Mouse (Mus musculus) liver, embryonic 14.5 days (tissue): ENCODE data around the gene Ren1. TPM values are rescaled to one million over a fixed set of nuclear protein-coding genes. Genes with fewer than 3 reads are reported as not detected.

Source experiments
- ATAC-seq: fragments of 200-750 bp; cut with Nextera tagmentation; 2 replicates; pipeline ENCODE4 v1.8.0; 2017; ENCODE audit warnings: moderate number of reproducible peaks, mild to moderate bottlenecking, moderate library complexity; ENCODE audit not compliant: insufficient read depth
- DNase-seq, 3 experiments: peaks; one replicate each; pipeline ENCODE4 v3.0.0-alpha.2; 2012 to 2013; ENCODE audit warnings: low read depth in 3 of 3, low spot score in 3 of 3
- H3K27ac ChIP-seq: fragments of 300-500 bp; sonication (generic); 2 replicates; pipeline ENCODE4 v1.5.1; 2014; ENCODE audit warnings: moderate library complexity, mild to moderate bottlenecking, control low read depth, inconsistent platforms
- H3K27me3 ChIP-seq: fragments of 300-500 bp; sonication (generic); 2 replicates; pipeline ENCODE4 v1.6.1; 2014; ENCODE audit warnings: mild to moderate bottlenecking, low read length, moderate library complexity; ENCODE audit not compliant: control insufficient read depth, insufficient read depth
- H3K36me3 ChIP-seq: fragments of 300-500 bp; sonication (generic); replicated peaks from 2 replicates; pipeline ENCODE4 v1.6.1; 2014; ENCODE audit warnings: low read depth; ENCODE audit not compliant: control insufficient read depth, insufficient read depth
- H3K4me1 ChIP-seq, 2 experiments: fragments of 200-500 bp in 1 of 2; fragments of 300-500 bp in 1 of 2; sonication (generic) in 1 of 2; replicated peaks; 2 replicates each; pipeline ENCODE4 v1.6.1; 2012 to 2014; ENCODE audit warnings: antibody characterized with exemption in 1 of 2, inconsistent platforms in 1 of 2, low read length in 1 of 2; ENCODE audit not compliant: control insufficient read depth in 2 of 2, insufficient read depth in 2 of 2
- H3K4me2 ChIP-seq: fragments of 300-500 bp; sonication (generic); 2 replicates; pipeline ENCODE4 v1.6.1; 2014; ENCODE audit warnings: low read depth, mild to moderate bottlenecking, control low read depth, moderate library complexity
- H3K4me3 ChIP-seq, 2 experiments: fragments of 200-500 bp in 1 of 2; fragments of 300-500 bp in 1 of 2; sonication (generic) in 1 of 2; 2 replicates each; pipeline ENCODE4 v1.5.1; 2012 to 2014; ENCODE audit warnings: low read depth in 2 of 2, low read length in 2 of 2, mild to moderate bottlenecking in 2 of 2, control low read depth in 1 of 2, inconsistent platforms in 1 of 2, moderate library complexity in 1 of 2; ENCODE audit not compliant: insufficient read depth in 1 of 2
- H3K9ac ChIP-seq: fragments of 300-500 bp; sonication (generic); replicated peaks from 2 replicates; pipeline ENCODE4 v1.6.1; 2014; ENCODE audit warnings: mild to moderate bottlenecking, control low read depth, moderate library complexity
- H3K9me3 ChIP-seq: fragments of 300-500 bp; sonication (generic); 2 replicates; pipeline ENCODE4 v1.6.1; 2016; ENCODE audit warnings: low read length, mixed read lengths; ENCODE audit not compliant: control insufficient read depth
- CTCF ChIP-seq: IDR thresholded peaks from 2 replicates; pipeline ENCODE4 v1.5.1; 2016; ENCODE audit warnings: antibody characterized with exemption, low read depth, control low read depth
- EP300 ChIP-seq: IDR thresholded peaks from 2 replicates; pipeline ENCODE4 v1.6.1; 2016; ENCODE audit warnings: antibody characterized with exemption, low read depth
- WGBS: fragments of 180-500 bp; shearing (Covaris S2); extraction: QIAGEN DNeasy Blood & Tissue Kit; methylation state at CpG from one replicate; pipeline ENCODE4 v1.1.7; 2014; ENCODE audit not compliant: insufficient replicate concordance; 5-methylcytosine and 5-hydroxymethylcytosine counted together
- polyA plus RNA-seq, 2 experiments: library from polyadenylated mRNA; depleted of rRNA in 1 of 2; stranded (reverse) in 1 of 2; unstranded in 1 of 2; fragments of >200 nt; fragmentation: Nextera tagmentation in 1 of 2; extraction: Ambion mirVana in 1 of 2; gene quantifications; 2 replicates each; pipeline versions ENCODE4 v1.2.1 to v1.2.3; 2012 to 2014

Gene Ren1
- polyA plus RNA-seq, 2 experiments: 0.50 to 0.57 TPM

DNA sequence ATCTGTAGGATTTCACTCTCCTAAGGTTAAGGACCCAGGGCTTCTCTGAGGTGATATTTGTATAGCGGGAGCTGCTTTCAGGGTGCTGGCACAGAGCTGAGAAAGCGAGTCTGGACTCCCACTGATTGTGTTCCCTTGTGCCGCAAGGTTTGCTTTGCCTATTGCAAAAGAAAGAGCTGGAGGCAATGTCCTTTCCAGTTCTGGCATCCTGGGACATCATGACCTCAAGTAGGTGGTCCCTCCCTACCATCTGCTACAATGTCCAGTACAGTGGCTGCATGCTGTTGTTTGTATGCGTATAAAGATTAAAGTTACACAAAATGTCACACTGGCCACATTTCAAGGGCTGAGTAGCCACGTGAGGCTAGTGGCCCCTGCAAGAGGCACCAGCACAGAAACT lies 11.8 kb downstream of the Ren1 start:
- Histone ChIP-seq H3K36me3 (no peaks in the 10 kb centered on the region), H3K4me1 (no peaks in the 10 kb centered on the region), H3K27ac (no peak overlapping the region), H3K9ac (no peak overlapping the region), H3K4me3 (no peak overlapping the region), H3K9me3 (no peaks in the 10 kb centered on the region), H3K4me2 (no peak overlapping the region), H3K27me3 (peaks cover 19% of the 10 kb centered on the region)
- 65% methylated on average over 5 of the region's 5 CpGs for WGBS
- ATAC-seq (no peak), DNase-seq (no peak)
- TF ChIP-seq EP300 (no peak), CTCF (no peak)

DNA sequence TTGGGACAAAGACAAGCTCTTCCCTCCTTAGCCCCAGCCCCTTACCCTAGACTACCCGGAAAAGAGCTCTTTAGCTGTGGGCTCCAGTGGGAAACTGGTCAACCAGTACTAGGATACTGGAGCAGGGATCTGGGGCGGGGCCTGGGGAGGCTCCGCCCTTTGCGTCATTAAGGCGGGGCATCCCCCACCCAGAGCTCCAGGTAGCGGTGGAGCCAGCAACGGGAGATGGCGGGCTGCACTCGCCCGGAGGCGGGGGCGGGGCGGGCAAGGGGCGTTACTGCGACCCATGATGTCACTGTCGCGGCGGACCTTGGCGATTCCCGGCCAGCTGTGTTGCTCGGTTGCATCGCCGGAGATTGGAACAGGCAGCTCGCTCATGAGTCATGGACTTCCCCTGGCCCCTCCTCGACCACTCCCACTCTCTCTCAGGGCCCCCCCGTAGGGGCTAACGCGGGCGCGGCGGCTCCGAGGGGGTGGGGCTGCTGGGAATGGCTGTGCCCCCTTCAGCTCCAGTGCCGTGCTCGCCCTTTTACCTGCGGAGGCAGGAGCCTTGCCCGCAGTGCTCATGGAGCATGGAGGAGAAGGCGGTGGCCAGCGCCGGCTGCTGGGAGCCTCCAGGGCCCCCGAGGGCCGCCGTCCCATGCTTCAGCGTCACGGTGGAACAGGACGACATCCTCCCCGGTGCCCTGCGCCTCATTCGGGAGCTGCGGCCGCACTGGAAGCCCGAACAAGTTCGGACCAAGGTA lies 13.1 kb downstream of the Ren1 start, which contains the start of gene Etnk2:
Etnk2 (plus strand) TSS at position 297 of the 746 bp plus-strand sequence.
- Histone ChIP-seq H3K9me3 (no peaks in the 10 kb centered on the region), H3K27me3 (peaks cover 19% of the 10 kb centered on the region), H3K4me3 (peak within 1 kb of the TSS; percentile 41 to 43), H3K4me1 (peaks cover 0 to 7% of the 10 kb centered on the region in 2 experiments; a peak in 3 of 4 replicates), H3K27ac (no peak within 1 kb of the TSS), H3K36me3 (no peaks in the 10 kb centered on the region), H3K4me2 (peak within 1 kb of the TSS; percentile 49), H3K9ac (peak within 1 kb of the TSS; percentile 27; the same call in 1 of the 2 replicates)
- DNase-seq: peak; percentile 41 to 52 (median 51)
- TF ChIP-seq EP300: no peak
- WGBS: 2% methylated on average over 48 of the region's 52 CpGs
- ATAC-seq: peak; percentile 66

DNA sequence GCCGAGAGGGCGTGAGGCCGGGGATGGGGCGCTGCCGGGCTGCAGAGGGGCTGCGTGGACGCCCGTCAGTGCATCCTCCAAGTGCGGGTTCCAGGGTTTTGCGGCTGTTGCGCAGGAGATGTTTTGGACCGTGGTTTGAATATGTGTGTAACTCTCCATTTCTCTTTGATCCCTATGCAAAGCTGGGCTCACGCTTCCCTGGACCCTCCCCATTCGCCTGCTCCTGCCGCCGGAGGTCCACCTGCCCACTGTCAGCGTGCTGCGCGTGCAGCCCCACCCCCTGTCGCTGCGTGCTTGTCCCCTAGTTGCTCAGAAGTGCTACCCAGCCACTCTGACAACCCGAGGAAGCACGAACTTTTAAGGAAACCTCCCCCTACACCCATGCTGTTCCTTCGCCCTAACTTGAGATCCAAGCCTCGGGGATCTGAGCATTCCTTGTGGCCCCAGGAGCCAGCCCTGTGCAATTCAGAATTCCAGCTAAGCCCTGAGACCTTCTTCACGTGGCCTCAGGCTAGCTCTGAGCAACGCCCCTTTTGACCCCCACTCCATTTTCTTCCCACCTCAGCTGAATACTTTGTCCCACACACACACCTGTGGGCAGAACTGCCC lies 13.8 kb downstream of the Ren1 start:
- Histone ChIP-seq H3K36me3 (no peaks in the 10 kb centered on the region), H3K4me3 (peak overlapping the region; percentile 41 to 43), H3K27me3 (peaks cover 19% of the 10 kb centered on the region), H3K4me1 (peaks cover 0 to 7% of the 10 kb centered on the region in 2 experiments; a peak in 3 of 4 replicates), H3K4me2 (peak overlapping the region; percentile 49), H3K27ac (no peak overlapping the region), H3K9ac (peak overlapping the region; percentile 27; the same call in 1 of the 2 replicates), H3K9me3 (no peaks in the 10 kb centered on the region)
- ATAC-seq (no peak), DNase-seq (no peak)
- WGBS: 5% methylated on average over 27 of the region's 27 CpGs
- TF ChIP-seq EP300: no peak
- no peak for TF ChIP-seq CTCF

DNA sequence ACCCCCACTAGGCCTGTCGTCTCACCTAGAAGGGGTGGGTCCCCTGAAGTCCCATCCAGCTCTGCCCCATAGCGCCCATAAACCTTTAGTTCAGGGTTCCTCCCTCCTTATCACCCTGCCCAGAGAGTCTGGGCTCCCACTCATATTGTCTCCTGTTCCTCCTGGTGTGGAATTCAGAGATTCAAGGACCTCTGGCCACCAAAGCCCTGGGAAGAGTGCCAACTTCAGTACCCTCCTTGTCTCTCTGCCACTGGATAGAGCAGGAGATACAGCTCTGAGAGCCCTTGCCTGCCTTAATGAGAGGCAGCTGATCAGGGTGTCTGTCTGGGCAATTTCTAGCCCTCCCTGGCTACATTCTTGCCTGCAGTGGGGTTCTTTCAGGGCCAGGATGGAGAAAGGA lies 14.6 kb downstream of the Ren1 start:
- no peak overlapping the region for H3K4me3 ChIP-seq
- DNase-seq (no peak), ATAC-seq (no peak)
- 13% methylated on average over 2 of the region's 2 CpGs for WGBS
- TF ChIP-seq CTCF (no peak), EP300 (no peak)
- H3K27ac ChIP-seq: no peak overlapping the region
- H3K9me3 ChIP-seq: no peaks in the 10 kb centered on the region
- H3K4me2 ChIP-seq: no peak overlapping the region
- H3K4me1 ChIP-seq: peaks cover 0 to 7% of the 10 kb centered on the region in 2 experiments; a peak in 3 of 4 replicates
- H3K36me3 ChIP-seq: no peaks in the 10 kb centered on the region
- no peak overlapping the region for H3K9ac ChIP-seq
- H3K27me3 ChIP-seq: peaks cover 19% of the 10 kb centered on the region

DNA sequence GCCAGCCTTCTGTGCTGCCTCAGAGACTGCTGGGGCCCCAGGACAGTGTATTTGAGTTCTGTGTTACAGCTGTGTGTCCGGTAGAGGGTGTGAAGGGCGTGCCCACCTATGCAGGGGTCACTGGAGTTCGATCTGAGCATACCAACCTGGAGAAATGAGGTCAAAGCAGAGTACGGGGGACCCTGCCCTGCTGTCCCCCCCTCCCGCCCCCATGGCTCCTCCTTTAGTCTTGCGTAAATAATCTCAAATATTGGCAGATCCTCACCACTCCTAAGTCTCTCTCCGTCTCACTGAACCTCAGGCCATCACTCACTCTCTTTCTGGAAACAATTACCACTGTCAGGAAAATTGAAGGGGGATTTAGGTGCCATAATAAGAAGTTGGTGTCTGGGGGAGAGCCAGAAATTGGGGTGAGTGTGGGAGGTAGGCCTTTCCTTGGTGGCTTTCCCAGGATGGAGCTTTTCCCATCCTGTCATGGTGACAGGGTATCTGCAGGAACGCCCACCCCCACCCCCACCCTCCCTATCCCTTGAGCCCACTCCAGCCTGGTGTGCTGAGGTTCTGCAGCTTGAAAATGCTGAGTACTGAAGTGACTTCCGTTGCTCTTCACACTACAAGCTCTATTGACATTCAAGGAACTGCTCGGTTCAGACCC lies 16.8 kb downstream of the Ren1 start:
- ATAC-seq (no peak), DNase-seq (no peak)
- no peaks in the 10 kb centered on the region for H3K36me3 ChIP-seq
- no peak overlapping the region for H3K27ac ChIP-seq
- 0 out of 2 replicates have a peak, but pooled peaks have one; percentile 4 for TF ChIP-seq CTCF
- no peak for TF ChIP-seq EP300
- no peak overlapping the region for H3K4me2 ChIP-seq
- H3K4me3 ChIP-seq: no peak overlapping the region
- peaks cover 19% of the 10 kb centered on the region for H3K27me3 ChIP-seq
- no peaks in the 10 kb centered on the region for H3K9me3 ChIP-seq
- peaks cover 0 to 10% of the 10 kb centered on the region in 2 experiments; a peak in 3 of 4 replicates for H3K4me1 ChIP-seq
- H3K9ac ChIP-seq: no peak overlapping the region
- 44% methylated on average over 10 of the region's 10 CpGs for WGBS
